Mouse (Mus musculus) liver, embryonic 14.5 days (tissue): ENCODE results near the gene Adss. TPM values are rescaled to one million over a fixed set of nuclear protein-coding genes. Genes with fewer than 3 reads are reported as not detected.

Experiments used
- ATAC-seq: fragments of 200-750 bp; cut with Nextera tagmentation; 2 replicates; pipeline ENCODE4 v1.8.0; 2017; ENCODE audit warnings: moderate number of reproducible peaks, mild to moderate bottlenecking, moderate library complexity; ENCODE audit not compliant: insufficient read depth
- DNase-seq, 3 experiments: peaks; one replicate each; pipeline ENCODE4 v3.0.0-alpha.2; 2012 to 2013; ENCODE audit warnings: low read depth in 3 of 3, low spot score in 3 of 3
- H3K27ac ChIP-seq: fragments of 300-500 bp; sonication (generic); 2 replicates; pipeline ENCODE4 v1.5.1; 2014; ENCODE audit warnings: moderate library complexity, mild to moderate bottlenecking, control low read depth, inconsistent platforms
- H3K27me3 ChIP-seq: fragments of 300-500 bp; sonication (generic); 2 replicates; pipeline ENCODE4 v1.6.1; 2014; ENCODE audit warnings: mild to moderate bottlenecking, low read length, moderate library complexity; ENCODE audit not compliant: control insufficient read depth, insufficient read depth
- H3K36me3 ChIP-seq: fragments of 300-500 bp; sonication (generic); replicated peaks from 2 replicates; pipeline ENCODE4 v1.6.1; 2014; ENCODE audit warnings: low read depth; ENCODE audit not compliant: control insufficient read depth, insufficient read depth
- H3K4me1 ChIP-seq, 2 experiments: fragments of 200-500 bp in 1 of 2; fragments of 300-500 bp in 1 of 2; sonication (generic) in 1 of 2; replicated peaks; 2 replicates each; pipeline ENCODE4 v1.6.1; 2012 to 2014; ENCODE audit warnings: antibody characterized with exemption in 1 of 2, inconsistent platforms in 1 of 2, low read length in 1 of 2; ENCODE audit not compliant: control insufficient read depth in 2 of 2, insufficient read depth in 2 of 2
- H3K4me2 ChIP-seq: fragments of 300-500 bp; sonication (generic); 2 replicates; pipeline ENCODE4 v1.6.1; 2014; ENCODE audit warnings: low read depth, mild to moderate bottlenecking, control low read depth, moderate library complexity
- H3K4me3 ChIP-seq, 2 experiments: fragments of 200-500 bp in 1 of 2; fragments of 300-500 bp in 1 of 2; sonication (generic) in 1 of 2; 2 replicates each; pipeline ENCODE4 v1.5.1; 2012 to 2014; ENCODE audit warnings: low read depth in 2 of 2, low read length in 2 of 2, mild to moderate bottlenecking in 2 of 2, control low read depth in 1 of 2, inconsistent platforms in 1 of 2, moderate library complexity in 1 of 2; ENCODE audit not compliant: insufficient read depth in 1 of 2
- H3K9ac ChIP-seq: fragments of 300-500 bp; sonication (generic); replicated peaks from 2 replicates; pipeline ENCODE4 v1.6.1; 2014; ENCODE audit warnings: mild to moderate bottlenecking, control low read depth, moderate library complexity
- H3K9me3 ChIP-seq: fragments of 300-500 bp; sonication (generic); 2 replicates; pipeline ENCODE4 v1.6.1; 2016; ENCODE audit warnings: low read length, mixed read lengths; ENCODE audit not compliant: control insufficient read depth
- CTCF ChIP-seq: IDR thresholded peaks from 2 replicates; pipeline ENCODE4 v1.5.1; 2016; ENCODE audit warnings: antibody characterized with exemption, low read depth, control low read depth
- EP300 ChIP-seq: IDR thresholded peaks from 2 replicates; pipeline ENCODE4 v1.6.1; 2016; ENCODE audit warnings: antibody characterized with exemption, low read depth
- WGBS: fragments of 180-500 bp; shearing (Covaris S2); extraction: QIAGEN DNeasy Blood & Tissue Kit; methylation state at CpG from one replicate; pipeline ENCODE4 v1.1.7; 2014; ENCODE audit not compliant: insufficient replicate concordance; 5-methylcytosine and 5-hydroxymethylcytosine counted together
- polyA plus RNA-seq, 2 experiments: library from polyadenylated mRNA; depleted of rRNA in 1 of 2; stranded (reverse) in 1 of 2; unstranded in 1 of 2; fragments of >200 nt; fragmentation: Nextera tagmentation in 1 of 2; extraction: Ambion mirVana in 1 of 2; gene quantifications; 2 replicates each; pipeline versions ENCODE4 v1.2.1 to v1.2.3; 2012 to 2014

The Adss gene
- polyA plus RNA-seq, 2 experiments, result 11.5 to 15.7 TPM

- DNase-seq (no peak), ATAC-seq (peak; percentile 63)
Measured at GRCm38 (mm10) chr1:177717057-177717835, 79.1 kb downstream of the Adss start.

GRCm38 (mm10) chr1:177716448-177716847 is 79.9 kb downstream of the Adss start:
- peak overlapping the region; percentile 22; the same call in 1 of the 2 replicates for H3K4me2 ChIP-seq
- WGBS, result 22% methylated on average over 3 of the region's 3 CpGs
- peaks cover 5 to 19% of the 10 kb centered on the region in 2 experiments for H3K4me1 ChIP-seq
- TF ChIP-seq CTCF, result no peak
- TF ChIP-seq EP300, result peak; percentile 43; the same call in 1 of the 2 replicates
- DNase-seq (peak; percentile 30 to 38 (median 38)), ATAC-seq (peak; percentile 84)
- no peak overlapping the region for H3K4me3 ChIP-seq
- no peak overlapping the region for H3K9ac ChIP-seq
- H3K36me3 ChIP-seq, result no peaks in the 10 kb centered on the region
- no peaks in the 10 kb centered on the region for H3K9me3 ChIP-seq
- no peaks in the 10 kb centered on the region for H3K27me3 ChIP-seq
- H3K27ac ChIP-seq, result no peak overlapping the region

More at GRCm38 (mm10) chr1:177717057-177717835, 79.1 kb downstream of the Adss start:
- Histone ChIP-seq H3K4me1 (peaks cover 2 to 19% of the 10 kb centered on the region in 2 experiments), H3K4me2 (no peak overlapping the region), H3K27ac (no peak overlapping the region), H3K9ac (no peak overlapping the region), H3K27me3 (no peaks in the 10 kb centered on the region), H3K4me3 (no peak overlapping the region), H3K9me3 (no peaks in the 10 kb centered on the region), H3K36me3 (no peaks in the 10 kb centered on the region)
- WGBS, result 46% methylated on average over 7 of the region's 7 CpGs
- no peak for TF ChIP-seq EP300
- TF ChIP-seq CTCF, result no peak

- 67% methylated on average over 5 of the region's 5 CpGs for WGBS
- Histone ChIP-seq H3K9me3 (no peaks in the 10 kb centered on the region), H3K27ac (no peak overlapping the region), H3K4me1 (peaks cover 5 to 22% of the 10 kb centered on the region in 2 experiments), H3K36me3 (no peaks in the 10 kb centered on the region), H3K27me3 (no peaks in the 10 kb centered on the region), H3K9ac (no peak overlapping the region), H3K4me2 (no peak overlapping the region), H3K4me3 (no peak overlapping the region)
- DNase-seq (no peak), ATAC-seq (no peak)
- no peak for TF ChIP-seq CTCF
- no peak for TF ChIP-seq EP300
Measured at GRCm38 (mm10) chr1:177714397-177715012, 81.8 kb downstream of the Adss start.

- peaks cover 5 to 22% of the 10 kb centered on the region in 2 experiments for H3K4me1 ChIP-seq
- no peak overlapping the region for H3K4me2 ChIP-seq
- 49% methylated on average over 3 of the region's 3 CpGs for WGBS
- no peak for TF ChIP-seq EP300
- no peak for TF ChIP-seq CTCF
- no peaks in the 10 kb centered on the region for H3K36me3 ChIP-seq
- no peaks in the 10 kb centered on the region for H3K9me3 ChIP-seq
- no peak overlapping the region for H3K9ac ChIP-seq
- DNase-seq, result no peak
- H3K27me3 ChIP-seq, result no peaks in the 10 kb centered on the region
- no peak overlapping the region for H3K4me3 ChIP-seq
- no peak overlapping the region for H3K27ac ChIP-seq
- ATAC-seq, result no peak
Measured at GRCm38 (mm10) chr1:177713635-177714396, 82.5 kb downstream of the Adss start.

Other genes starting within 250 kb of the Adss start
- gene 1700016C15Rik, start 66.7 kb downstream of the Adss start, polyA plus RNA-seq (2012; rRNA removed), result not detected in 2 replicates
- gene 1700016C15Rik, start 66.7 kb downstream of the Adss start, polyA plus RNA-seq (2014; fragmentation: Nextera tagmentation; extraction: Ambion mirVana), result not detected in 2 replicates
- not detected in 2 replicates for gene Catspere2, start 186.9 kb upstream of the Adss start, polyA plus RNA-seq (2012; rRNA removed)
- gene Catspere2, start 186.9 kb upstream of the Adss start, polyA plus RNA-seq (2014; fragmentation: Nextera tagmentation; extraction: Ambion mirVana), result 0.06 TPM in 1 of 2 replicates, not detected in the other